Mouse (Mus musculus) kidney, postnatal 0 days (tissue): ENCODE measurements around the gene Rplp2. TPM values are rescaled to one million over a fixed set of nuclear protein-coding genes. Genes with fewer than 3 reads are reported as not detected.
"Not testable (repeated sequence)": the region's sequence is repeated elsewhere in the genome, so short reads cannot be mapped to it uniquely, and the experiment has no call there.

Experiments used
- ATAC-seq: fragments of 200-750 bp; cut with Nextera tagmentation; replicated peaks from 2 replicates; pipeline ENCODE4 v1.8.0; 2017; ENCODE audit warnings: low read depth, moderate number of reproducible peaks, moderate TSS enrichment, moderate library complexity; ENCODE audit not compliant: low FRiP score
- DNase-seq: peaks from one replicate; pipeline ENCODE4 v3.0.0-alpha.2; 2016; ENCODE audit warnings: low spot score
- H3K27ac ChIP-seq: fragments of 300-500 bp; sonication (generic); 2 replicates; pipeline ENCODE4 v1.5.1; 2014; ENCODE audit warnings: mild to moderate bottlenecking
- H3K27me3 ChIP-seq: fragments of 300-500 bp; sonication (generic); 2 replicates; pipeline ENCODE4 v1.6.1; 2014; ENCODE audit warnings: low read length, mixed read lengths; ENCODE audit not compliant: insufficient read depth
- H3K36me3 ChIP-seq: fragments of 300-500 bp; sonication (generic); 2 replicates; pipeline ENCODE4 v1.6.1; 2014; ENCODE audit warnings: low read length, mixed read lengths; ENCODE audit not compliant: insufficient read depth
- H3K4me1 ChIP-seq: fragments of 300-500 bp; sonication (generic); replicated peaks from 2 replicates; pipeline ENCODE4 v1.6.1; 2014; ENCODE audit warnings: antibody characterized with exemption, low read length, mixed read lengths; ENCODE audit not compliant: insufficient read depth
- H3K4me2 ChIP-seq: fragments of 300-500 bp; sonication (generic); 2 replicates; pipeline ENCODE4 v1.6.1; 2014; ENCODE audit warnings: mild to moderate bottlenecking, low read length, moderate library complexity, mixed read lengths
- H3K4me3 ChIP-seq: fragments of 300-500 bp; sonication (generic); replicated peaks from 2 replicates; pipeline ENCODE4 v1.5.1; 2014; ENCODE audit warnings: low read depth, low read length
- H3K9ac ChIP-seq: fragments of 300-500 bp; sonication (generic); 2 replicates; pipeline ENCODE4 v1.6.1; 2014; ENCODE audit warnings: low read depth, low read length
- H3K9me3 ChIP-seq: fragments of 300-500 bp; sonication (generic); replicated peaks from 2 replicates; pipeline ENCODE4 v1.6.1; 2016; ENCODE audit warnings: low read length, inconsistent platforms, mixed read lengths
- CTCF ChIP-seq: IDR thresholded peaks from 2 replicates; pipeline ENCODE4 v1.5.1; 2016; ENCODE audit warnings: antibody characterized with exemption, low read depth, mild to moderate bottlenecking, moderate library complexity
- whole genome bisulfite sequencing: fragments of 180-500 bp; shearing (Covaris S2); extraction: QIAGEN DNeasy Blood & Tissue Kit; methylation state at CpG from one replicate; pipeline ENCODE4 v1.1.7; 2014; 5-methylcytosine and 5-hydroxymethylcytosine counted together
- polyA plus RNA-seq: library from polyadenylated mRNA; unstranded; fragments of >200 nt; fragmentation: Nextera tagmentation; extraction: Ambion mirVana; gene quantifications from 2 replicates; pipeline ENCODE4 v1.2.1, GENCODE M21; 2015

Gene Rplp2
- polyA plus RNA-seq, result 1,479 and 1,595 TPM in 2 replicates

DNA sequence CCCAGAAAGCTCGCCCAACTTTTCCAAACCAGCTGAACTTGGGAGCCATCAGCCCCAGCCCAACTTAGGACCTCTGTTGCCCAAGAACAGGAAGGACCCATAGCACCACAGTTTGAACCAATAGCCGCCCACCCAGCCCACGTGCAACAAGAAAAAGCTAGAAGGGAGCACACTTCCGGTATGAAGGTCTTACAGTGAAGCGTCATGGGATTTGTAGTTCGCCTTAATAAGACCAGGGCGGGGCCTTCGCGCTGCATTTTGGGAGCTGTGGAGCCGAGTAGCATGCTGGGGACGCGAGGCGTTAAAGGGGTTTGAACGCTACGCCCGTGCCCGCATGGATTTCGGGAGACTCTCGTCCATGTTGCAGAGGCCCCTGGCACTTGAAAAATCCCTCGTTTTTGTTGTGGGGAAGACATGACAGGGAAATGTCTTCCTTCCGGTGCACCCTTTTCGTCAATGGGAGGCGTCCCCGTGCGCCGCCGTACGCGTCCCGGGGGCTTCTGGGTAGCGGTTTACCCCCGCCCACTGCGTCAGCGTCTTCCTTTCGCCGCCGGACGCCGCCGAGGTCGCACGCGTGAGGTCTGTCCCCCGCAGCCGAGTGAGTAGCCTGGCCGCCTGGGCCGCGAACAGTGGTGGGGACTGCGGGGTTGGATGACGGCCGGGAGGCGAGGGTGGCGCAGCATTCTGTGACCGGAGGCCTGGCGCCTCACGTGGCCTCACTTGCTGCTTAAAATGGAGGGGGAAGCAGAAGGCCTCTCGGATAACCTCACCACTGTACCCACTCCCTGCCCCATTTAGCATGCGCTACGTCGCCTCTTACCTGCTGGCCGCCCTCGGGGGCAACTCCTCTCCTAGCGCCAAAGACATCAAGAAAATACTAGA lies at the start of gene Rplp2:
Gene Rplp2 (plus strand): TSS at position 261 of the 882 bp plus-strand sequence.
- DNase-seq, result peak; percentile 98
- no peaks in the 10 kb centered on the region for H3K27me3 ChIP-seq
- peak within 1 kb of the TSS; percentile 73 for H3K4me3 ChIP-seq
- H3K36me3 ChIP-seq, result peaks cover 17% of the 10 kb centered on the region; the same call in 1 of the 2 replicates
- H3K27ac ChIP-seq, result peak within 1 kb of the TSS; percentile 86
- TF ChIP-seq CTCF, result 0 out of 2 replicates have a peak, but pooled peaks have one; percentile 8
- WGBS, result under 1% methylated on average over 63 of the region's 63 CpGs
- H3K4me2 ChIP-seq, result peak within 1 kb of the TSS; percentile 60
- H3K9ac ChIP-seq, result peak within 1 kb of the TSS; percentile 81
- peak; percentile 88 for ATAC-seq
- peaks cover 20% of the 10 kb centered on the region; the same call in 1 of the 2 replicates for H3K4me1 ChIP-seq
- H3K9me3 ChIP-seq, result no peaks in the 10 kb centered on the region

DNA sequence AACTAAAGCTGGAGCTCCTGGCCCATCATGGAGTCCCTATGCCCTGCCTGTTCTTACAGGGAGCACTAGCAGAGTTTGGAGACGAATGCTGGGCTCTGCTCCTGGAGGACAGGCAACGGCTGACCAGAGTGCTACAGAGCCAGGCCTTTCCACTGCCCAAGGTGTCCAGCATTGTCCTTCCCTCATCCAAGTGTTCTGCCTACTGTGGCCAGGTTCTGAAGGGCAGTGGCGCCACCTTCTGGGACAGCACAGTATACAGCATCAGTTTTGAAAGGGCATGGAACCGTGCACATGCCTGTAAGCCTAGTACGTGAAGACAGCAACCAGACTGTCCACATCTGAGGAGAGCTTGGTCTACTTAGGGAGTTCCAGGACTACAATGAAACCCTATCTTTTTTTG lies 43.9 kb upstream of the Rplp2 start:
- Histone ChIP-seq H3K4me1 (no peaks in the 10 kb centered on the region), H3K9ac (no peak overlapping the region), H3K4me3 (no peak overlapping the region), H3K27ac (no peak overlapping the region), H3K36me3 (peaks cover 36% of the 10 kb centered on the region), H3K9me3 (no peaks in the 10 kb centered on the region), H3K4me2 (no peak overlapping the region), H3K27me3 (no peaks in the 10 kb centered on the region)
- WGBS, result 38% methylated on average over 5 of the region's 5 CpGs
- DNase-seq (peak; percentile 86), ATAC-seq (peak; percentile 69)
- peak; percentile 90 for TF ChIP-seq CTCF

- DNase-seq (no peak), ATAC-seq (no peak)
- Histone ChIP-seq H3K4me3 (no peak overlapping the region), H3K4me1 (no peaks in the 10 kb centered on the region), H3K36me3 (peaks cover 40% of the 10 kb centered on the region), H3K4me2 (no peak overlapping the region), H3K27ac (no peak overlapping the region), H3K9me3 (no peaks in the 10 kb centered on the region), H3K27me3 (no peaks in the 10 kb centered on the region), H3K9ac (no peak overlapping the region)
- no peak for TF ChIP-seq CTCF
- WGBS, result 77% methylated on average over 4 of the region's 4 CpGs
Measured at GRCm38 (mm10) chr7:141405466-141405865, 41.7 kb upstream of the Rplp2 start.

DNA sequence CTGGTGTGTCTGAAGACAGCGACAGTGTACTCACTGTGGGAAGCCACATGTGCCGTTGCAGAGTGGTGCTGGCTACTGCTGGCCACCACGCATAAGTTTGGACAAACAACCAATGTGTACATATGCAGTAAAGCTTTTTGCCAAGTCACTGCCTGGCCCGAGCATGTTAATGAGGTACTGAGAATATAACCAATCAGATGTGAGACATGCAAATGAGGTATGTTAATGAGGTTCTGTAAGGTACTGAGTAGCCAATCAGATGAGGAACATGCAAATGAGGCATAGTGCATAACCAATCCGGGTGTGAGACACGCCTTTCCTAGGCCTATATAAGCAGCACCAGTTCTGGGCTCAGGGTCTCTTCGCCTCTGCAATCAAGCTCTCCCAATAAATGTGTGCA lies 39.5 kb upstream of the Rplp2 start:
- not testable (repeated sequence) for H3K4me3 ChIP-seq, H3K4me1 ChIP-seq, H3K9ac ChIP-seq, H3K9me3 ChIP-seq, DNase-seq, ATAC-seq, H3K4me2 ChIP-seq, H3K27ac ChIP-seq, H3K27me3 ChIP-seq
- peaks cover 27% of the 10 kb centered on the region; the same call in 1 of the 2 replicates for H3K36me3 ChIP-seq
- WGBS, result over 99% methylated on average over 7 of the region's 7 CpGs

DNA sequence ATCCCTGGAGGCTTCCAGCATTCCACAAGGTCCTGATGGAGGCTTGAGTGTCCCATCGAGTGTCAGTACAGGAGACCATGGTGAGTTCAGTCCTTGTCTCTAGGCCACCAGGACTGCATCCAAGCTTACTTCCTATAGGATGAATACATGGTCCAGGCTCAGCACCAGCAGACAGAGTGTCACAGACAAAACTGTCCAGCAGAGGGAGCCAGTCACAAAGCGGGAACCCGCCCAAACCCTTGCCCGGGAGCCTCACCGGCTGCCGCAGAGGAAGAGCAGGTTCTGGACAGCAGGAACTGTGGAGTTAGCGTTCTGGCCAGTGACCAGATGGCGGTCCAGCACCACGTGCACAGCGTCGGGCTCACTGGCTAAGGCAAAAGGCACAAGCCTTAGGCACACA lies 38.3 kb upstream of the Rplp2 start:
- Histone ChIP-seq H3K4me1 (peaks cover 5% of the 10 kb centered on the region; the same call in 1 of the 2 replicates), H3K9me3 (no peaks in the 10 kb centered on the region), H3K27me3 (no peaks in the 10 kb centered on the region), H3K27ac (no peak overlapping the region), H3K36me3 (peaks cover 27% of the 10 kb centered on the region; the same call in 1 of the 2 replicates), H3K4me3 (no peak overlapping the region), H3K4me2 (no peak overlapping the region), H3K9ac (no peak overlapping the region)
- WGBS, result 12% methylated on average over 11 of the region's 11 CpGs
- DNase-seq (peak; percentile 92), ATAC-seq (peak; percentile 37)
- TF ChIP-seq CTCF, result peak; percentile 89

- H3K36me3 ChIP-seq, result peaks cover 27% of the 10 kb centered on the region; the same call in 1 of the 2 replicates
- H3K4me2 ChIP-seq, result no peak overlapping the region
- no peak for TF ChIP-seq CTCF
- no peak overlapping the region for H3K9ac ChIP-seq
- peaks cover 5% of the 10 kb centered on the region for H3K4me1 ChIP-seq
- H3K27ac ChIP-seq, result no peak overlapping the region
- H3K4me3 ChIP-seq, result no peak overlapping the region
- DNase-seq (no peak), ATAC-seq (no peak)
- no peaks in the 10 kb centered on the region for H3K27me3 ChIP-seq
- no peaks in the 10 kb centered on the region for H3K9me3 ChIP-seq
- WGBS, result 90% methylated on average over 8 of the region's 8 CpGs
Measured at GRCm38 (mm10) chr7:141410631-141411030, 36.5 kb upstream of the Rplp2 start.
